Mouse (Mus musculus): ENCODE measurements around the gene Acrbp. TPM values are rescaled to one million over a fixed set of nuclear protein-coding genes. Genes with fewer than 3 reads are reported as not detected.

Gene Acrbp
- total RNA-seq, 2 experiments from 2014 or later = 8.3 to 13.4 TPM

DNA sequence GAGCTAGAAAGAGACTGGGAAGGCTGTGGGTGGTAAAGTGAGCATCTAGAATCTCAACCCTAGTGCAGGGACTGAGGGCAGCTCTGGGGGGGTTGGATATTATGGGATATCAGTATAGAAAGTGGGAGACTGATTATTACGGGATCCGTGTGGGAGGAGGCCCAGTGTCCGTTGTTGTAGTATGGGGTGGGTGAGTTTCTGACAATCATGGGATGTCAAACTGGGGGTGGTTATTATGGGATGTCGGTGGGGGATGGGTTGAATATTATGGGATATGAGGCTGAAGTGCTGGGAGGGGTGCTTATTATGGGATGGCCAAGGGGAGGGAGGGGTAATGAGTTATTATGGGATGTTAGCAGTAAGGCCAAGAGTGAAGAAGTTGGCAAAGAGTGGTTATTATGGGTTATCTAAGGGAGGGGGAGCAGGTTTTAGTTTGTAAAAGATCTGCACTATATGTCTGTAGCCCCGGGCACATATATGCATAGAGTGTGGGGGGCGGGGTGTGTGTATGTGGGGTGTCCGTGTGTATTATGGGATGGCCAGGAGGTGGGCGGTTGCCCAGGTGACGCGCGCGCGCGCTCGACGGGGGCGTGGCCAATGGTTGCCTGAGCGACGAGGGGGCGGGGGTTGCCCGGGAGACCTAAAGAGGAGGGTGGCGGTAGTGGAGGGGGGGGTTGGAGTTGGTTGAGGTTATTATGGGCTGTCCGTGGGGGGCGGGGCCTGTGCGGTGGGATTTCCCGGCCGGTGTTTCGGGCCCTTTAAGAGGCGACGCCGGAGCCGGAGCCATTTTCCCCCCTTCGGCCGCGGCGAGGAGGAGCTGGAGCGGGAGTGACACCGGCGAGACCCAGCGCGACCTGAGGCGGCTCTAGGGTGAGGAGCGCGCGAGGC, 46.1 kb downstream of the Acrbp start, which contains the start of gene Chd4:
Gene Chd4 (plus strand): TSS at position 591 of the 888 bp plus-strand sequence.
- DNase-seq (ENCODE audit: low spot score in 2 of 2) = peak; percentile 89 to 91
- intact Hi-C loops (cut with DNase I) = loop anchor here (5.0 kb wide), 1 partner anchor 72 kb away; the partner anchor contains the start of gene Gapdh

DNA sequence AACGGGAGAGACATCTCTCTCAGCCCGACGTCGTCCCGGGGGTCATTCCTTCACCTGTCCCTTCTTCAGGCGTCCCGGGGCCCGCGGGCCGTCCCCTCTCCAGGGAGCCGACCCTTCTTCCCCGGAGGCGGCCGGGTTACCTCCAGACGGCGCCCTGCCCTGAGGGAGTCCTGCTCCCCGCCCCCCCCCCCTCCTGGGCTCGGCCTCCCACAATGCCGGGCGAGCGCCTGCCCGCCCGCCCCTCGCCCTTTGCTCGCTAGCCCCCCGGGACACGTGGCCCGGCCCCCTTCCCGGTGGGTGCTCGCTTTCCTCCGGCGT, 46.7 kb downstream of the Acrbp start:
- no peak for DNase-seq (ENCODE audit: low spot score in 2 of 2)
- intact Hi-C loops (cut with DNase I) = loop anchor here (5.0 kb wide), 1 partner anchor 71 kb away; the partner anchor contains the start of gene Gapdh

- intact Hi-C loops (cut with DNase I) = loop anchor here (5.0 kb wide), 1 partner anchor 71 kb away; the partner anchor contains the start of gene Gapdh
- DNase-seq (ENCODE audit: low spot score in 2 of 2) = peak; percentile 35 to 53
Observed at GRCm38 (mm10) chr6:125096597-125097345, 47.3 kb downstream of the Acrbp start.

DNA sequence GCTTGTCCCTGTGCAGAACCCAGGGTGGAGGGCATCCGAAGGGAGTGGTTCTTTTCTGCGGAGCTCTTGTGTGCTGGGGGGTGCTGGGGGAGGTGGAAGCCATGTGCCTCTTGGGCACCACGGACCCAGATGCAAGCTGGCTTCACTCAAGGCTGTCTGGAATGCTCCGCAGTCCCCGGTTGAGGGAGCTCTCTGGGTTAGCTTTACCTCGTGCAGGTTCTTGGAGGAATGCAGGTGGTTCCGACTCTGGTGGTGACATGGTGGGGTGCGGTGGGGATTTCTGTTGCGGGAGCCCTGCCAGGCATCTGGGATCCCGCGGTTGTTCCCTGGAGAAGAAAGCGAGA, 47.8 kb downstream of the Acrbp start:
- DNase-seq (ENCODE audit: low spot score in 2 of 2) = peak in 1 of 2 experiments; percentile 39
- intact Hi-C loops (cut with DNase I) = loop anchor here (5.0 kb wide), 1 partner anchor 70 kb away; the partner anchor contains the start of gene Gapdh

DNA sequence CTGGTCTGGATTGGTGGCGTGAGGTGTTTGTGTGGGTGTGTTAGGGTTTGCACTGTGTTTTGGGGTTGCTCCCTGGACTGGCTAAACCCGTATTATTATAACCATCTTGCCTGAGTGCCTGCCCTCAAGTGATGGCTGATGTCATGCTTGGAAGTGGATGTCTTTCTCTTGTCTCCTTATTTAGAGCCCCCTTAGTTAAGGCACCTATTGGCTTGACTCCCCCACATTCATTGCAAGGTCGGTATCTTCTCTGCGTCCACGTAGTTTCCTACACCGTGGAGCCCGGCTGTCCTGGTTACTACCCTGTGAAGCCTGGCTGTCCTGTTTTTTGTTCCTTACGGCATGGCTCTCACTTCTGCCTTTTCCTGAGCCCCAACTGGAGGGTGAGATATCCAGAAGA, 48.5 kb downstream of the Acrbp start:
- DNase-seq (ENCODE audit: low spot score in 2 of 2) = peak in 1 of 2 experiments; percentile 22
- intact Hi-C loops (cut with DNase I) = loop anchor here (5.0 kb wide), 1 partner anchor 69 kb away; the partner anchor contains the start of gene Gapdh

GRCm38 (mm10) chr6:125098513-125098912, 49.0 kb downstream of the Acrbp start:
- intact Hi-C loops (cut with DNase I) = loop anchor here (5.0 kb wide), 1 partner anchor 69 kb away; the partner anchor contains the start of gene Gapdh
- DNase-seq (ENCODE audit: low spot score in 2 of 2) = no peak

DNA sequence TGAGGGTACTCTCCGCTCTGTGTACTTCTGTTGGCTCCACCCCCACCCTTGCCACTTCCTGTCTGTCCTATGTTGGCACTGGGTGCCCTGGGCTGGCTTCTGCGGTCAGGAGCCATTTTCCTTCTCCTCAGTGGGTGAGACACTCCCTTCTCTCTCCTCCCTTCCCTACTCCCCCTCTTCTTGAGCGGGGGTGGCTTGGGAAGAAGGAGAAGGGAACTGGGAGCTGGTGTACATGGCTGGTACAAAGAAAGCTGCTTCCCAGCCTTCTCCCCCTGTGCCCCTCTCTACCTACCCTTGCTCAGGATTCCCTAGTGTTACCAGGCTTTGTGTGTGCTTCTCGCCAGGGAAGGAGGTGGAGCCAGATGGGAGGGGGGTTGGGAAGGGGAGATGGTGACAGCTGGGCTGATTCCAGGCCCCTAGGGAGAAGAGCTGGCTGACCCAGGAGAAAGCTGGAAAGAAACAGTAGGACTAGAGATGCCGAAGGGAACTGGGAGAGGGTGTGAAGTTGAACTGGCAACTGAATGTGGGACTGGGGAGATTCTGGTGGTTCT, 50.0 kb downstream of the Acrbp start:
- DNase-seq (ENCODE audit: low spot score in 2 of 2) = peak in 1 of 2 experiments; percentile 30
- intact Hi-C loops (cut with DNase I) = loop anchor here (5.0 kb wide), 1 partner anchor 68 kb away; the partner anchor contains the start of gene Gapdh

- intact Hi-C loops (cut with DNase I) = no loop called here
- no peak for DNase-seq (ENCODE audit: low spot score in 2 of 2)
Observed at GRCm38 (mm10) chr6:125101444-125101843, 52.0 kb downstream of the Acrbp start.

DNA sequence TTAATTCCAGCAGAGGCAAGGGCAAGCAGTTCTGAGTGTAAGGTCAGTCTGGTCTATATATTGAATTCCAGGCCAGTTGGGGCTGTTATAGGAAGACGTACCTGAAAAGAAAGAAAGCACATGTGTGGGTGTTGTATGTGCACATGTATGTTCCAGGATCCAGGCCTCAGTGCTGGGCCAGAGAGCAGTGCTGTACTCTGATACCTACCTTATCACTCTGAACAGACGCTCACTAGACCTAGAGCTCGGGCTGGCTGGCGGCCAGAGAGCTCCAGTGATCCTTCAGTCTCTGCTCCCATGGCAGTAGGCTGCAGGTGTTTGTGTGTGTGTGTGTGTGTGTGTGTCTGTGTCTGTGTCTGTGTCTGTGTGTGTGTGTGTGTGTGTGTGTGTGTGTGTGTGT, 54.7 kb downstream of the Acrbp start:
- DNase-seq (ENCODE audit: low spot score in 2 of 2) = no peak
- intact Hi-C loops (cut with DNase I) = no loop called here

DNA sequence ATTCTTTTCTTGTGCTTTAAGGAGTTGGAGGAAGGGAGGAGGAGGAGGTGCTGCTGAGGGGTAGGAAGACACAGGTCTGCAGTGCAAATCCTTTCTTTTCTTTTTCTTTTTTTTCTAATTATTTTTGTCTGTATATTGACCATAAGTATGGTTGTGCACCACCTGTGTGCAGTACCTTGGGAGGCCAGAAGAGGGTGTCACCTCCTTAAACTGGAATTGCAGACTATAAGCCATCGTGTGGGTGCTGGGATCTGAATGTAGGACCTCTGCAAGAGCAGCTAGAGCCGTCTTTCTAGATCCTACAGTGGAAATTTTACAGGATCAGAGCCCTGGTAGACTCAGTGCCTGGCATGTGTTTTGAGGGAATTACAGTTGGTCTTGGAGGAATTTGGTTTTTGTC, 58.2 kb downstream of the Acrbp start:
- intact Hi-C loops (cut with DNase I) = no loop called here
- no peak for DNase-seq (ENCODE audit: low spot score in 2 of 2)

DNA sequence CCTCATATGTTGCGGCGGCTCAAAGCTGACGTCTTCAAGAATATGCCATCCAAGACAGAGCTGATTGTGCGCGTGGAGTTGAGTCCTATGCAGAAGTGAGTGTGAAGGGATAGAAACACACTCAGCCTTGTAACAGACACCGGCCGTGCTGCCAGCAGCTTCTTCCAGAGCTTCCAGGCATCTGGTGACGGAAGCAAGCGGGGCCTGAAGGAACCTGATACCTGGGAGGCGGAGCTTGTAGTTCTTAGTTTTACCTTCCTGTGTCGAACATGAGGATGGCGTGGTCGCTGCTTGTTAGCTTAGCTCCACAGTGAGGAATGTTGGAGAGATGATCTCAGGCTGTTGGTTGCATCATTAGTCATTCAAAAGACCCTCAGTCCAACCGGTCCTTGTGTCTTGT, 59.9 kb downstream of the Acrbp start:
- no peak for DNase-seq (ENCODE audit: low spot score in 2 of 2)
- intact Hi-C loops (cut with DNase I) = no loop called here

DNA sequence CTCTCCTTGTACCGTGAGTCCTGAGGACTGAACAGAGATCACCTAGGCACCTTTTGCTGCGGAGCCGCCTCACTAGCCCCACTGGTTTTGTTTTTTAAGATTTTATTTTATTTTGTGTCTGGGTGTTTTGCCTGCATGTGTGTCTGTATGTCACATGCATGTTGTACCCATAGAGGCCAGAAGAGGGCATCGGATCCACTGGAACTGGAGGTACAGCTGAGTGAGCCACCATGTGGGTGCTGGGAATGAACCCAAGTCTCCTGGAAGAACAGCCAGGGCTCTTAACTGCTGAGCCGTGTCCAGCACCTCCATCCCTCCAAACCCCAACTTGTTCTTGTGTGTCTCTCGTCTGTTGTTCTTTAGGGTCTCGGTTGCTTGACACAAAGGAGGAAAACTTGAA, 61.4 kb downstream of the Acrbp start:
- intact Hi-C loops (cut with DNase I) = no loop called here
- no peak for DNase-seq (ENCODE audit: low spot score in 2 of 2)

DNA sequence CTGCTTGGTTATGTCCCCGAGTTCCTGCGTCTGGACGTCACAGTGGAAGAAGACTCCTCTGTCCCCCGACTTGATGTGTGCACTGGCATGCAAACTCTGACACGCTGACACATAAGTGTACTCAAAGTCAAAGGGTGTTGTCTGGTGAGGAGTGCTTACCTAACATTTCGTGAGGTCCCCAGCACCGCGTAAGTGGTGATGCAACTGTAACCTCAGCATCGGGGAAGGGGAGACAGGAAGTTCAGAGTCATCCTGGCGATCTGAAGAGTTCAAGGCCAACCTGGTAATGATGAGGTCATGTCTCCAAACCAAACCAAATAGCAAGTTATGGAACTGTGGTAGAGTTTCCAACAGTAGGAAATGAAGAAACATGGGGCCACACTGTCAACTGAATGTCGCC, 63.1 kb downstream of the Acrbp start:
- intact Hi-C loops (cut with DNase I) = no loop called here

More for the DNA sequence above, 63.1 kb downstream of the Acrbp start:
- DNase-seq (ENCODE audit: low spot score in 2 of 2) = no peak

Small RNA genes lying within 50 kb of the gene (microRNA-seq; reads per million reads assigned to microRNA genes)
- gene Mir7045 = 1.8 reads per million

Other genes with a start within 250 kb of the Acrbp start
- gene Spsb2, start 241.0 kb upstream of the Acrbp start, total RNA-seq (2021) = 1 to 10 TPM; 4.9 TPM
- gene Tpi1, start 235.4 kb upstream of the Acrbp start, total RNA-seq (2021) = 100 to 1,000 TPM; 736 to 850 TPM
- gene Usp5, start 220.2 kb upstream of the Acrbp start, total RNA-seq (2021) = 100 to 1,000 TPM; 191 to 199 TPM
- 1 to 10 TPM; 1.5 to 1.8 TPM for gene Cdca3, start 220.1 kb upstream of the Acrbp start, total RNA-seq (2021)
- gene Gnb3, start 209.4 kb upstream of the Acrbp start, total RNA-seq (2021) = under 1 TPM in 1 of 2 experiments, not detected in 1; 0.30 TPM
- gene P3h3, start 191.9 kb upstream of the Acrbp start, total RNA-seq (2021) = 10 to 100 TPM; 12.6 to 37.2 TPM
- gene Gpr162, start 185.7 kb upstream of the Acrbp start, total RNA-seq (2021) = 100 to 1,000 TPM; 218 to 235 TPM
- 1 to 10 TPM; 5.4 to 5.8 TPM for gene Cd4, start 161.5 kb upstream of the Acrbp start, total RNA-seq (2021)
- gene Lag3, start 138.0 kb upstream of the Acrbp start, total RNA-seq (2021) = 1 to 10 TPM; 2.7 to 3.1 TPM
- 1,000 to 10,000 TPM in 1 of 2 experiments, 100 to 1,000 TPM in 1; 913 to 1,047 TPM for gene Ptms, start 129.6 kb upstream of the Acrbp start, total RNA-seq (2021)
- 100 to 1,000 TPM; 606 to 697 TPM for gene Mlf2, start 118.3 kb upstream of the Acrbp start, total RNA-seq (2021)
- gene Cops7a, start 84.2 kb upstream of the Acrbp start, total RNA-seq (2021) = 100 to 1,000 TPM; 153 to 170 TPM
- gene Pianp, start 53.0 kb upstream of the Acrbp start, total RNA-seq (2021) = 100 to 1,000 TPM; 179 to 184 TPM
- gene Zfp384, start 40.5 kb upstream of the Acrbp start, total RNA-seq (2021) = 10 to 100 TPM; 33.3 to 52.7 TPM
- 10 to 100 TPM; 55.2 to 63.9 TPM for gene Ing4, start 9.9 kb upstream of the Acrbp start, total RNA-seq (2021)
- gene Lpar5, start 18.2 kb downstream of the Acrbp start, total RNA-seq (2021) = under 1 TPM; 0.48 to 0.84 TPM
- gene Chd4, start 46.3 kb downstream of the Acrbp start, total RNA-seq (2021) = 100 to 1,000 TPM; 153 to 166 TPM
- 10 to 100 TPM; 26.4 to 26.6 TPM for gene Nop2, start 82.2 kb downstream of the Acrbp start, total RNA-seq (2021)
- gene Iffo1, start 95.6 kb downstream of the Acrbp start, total RNA-seq (2021) = 10 to 100 TPM; 63.0 to 67.2 TPM
- 1,000 to 10,000 TPM; 2,336 to 2,609 TPM for gene Gapdh, start 116.8 kb downstream of the Acrbp start, total RNA-seq (2021)
- 10 to 100 TPM; 24.2 to 30.2 TPM for gene Ncapd2, start 142.0 kb downstream of the Acrbp start, total RNA-seq (2021)
- gene Mrpl51, start 142.1 kb downstream of the Acrbp start, total RNA-seq (2021) = 10 to 100 TPM; 63.3 to 66.1 TPM
- gene Vamp1, start 165.9 kb downstream of the Acrbp start, total RNA-seq (2021) = 100 to 1,000 TPM; 101 to 114 TPM
- gene Tapbpl, start 182.2 kb downstream of the Acrbp start, total RNA-seq (2021) = 1 to 10 TPM; 3.7 to 4.9 TPM
- gene Cd27, start 187.3 kb downstream of the Acrbp start, total RNA-seq (2021) = not detected
- not detected for gene Tuba3a, start 236.4 kb downstream of the Acrbp start, total RNA-seq (2021)

All from left cerebral cortex, postnatal 36 days (tissue).